Mouse (Mus musculus) right cerebral cortex, adult 2 months (tissue): ENCODE results near the gene Sgk1.
"Not testable (repeated sequence)": the region's sequence is repeated elsewhere in the genome, so short reads cannot be mapped to it uniquely, and the experiment has no call there.

Experiments used
- DNase-seq, 2 experiments: peaks; one replicate each; pipeline ENCODE4 v3.0.0; 2021 to 2022; ENCODE audit warnings: low spot score in 2 of 2

Sgk1 gene

GRCm38 (mm10) chr10:21868221-21868620, 13.8 kb upstream of the Sgk1 start:
- DNase-seq, result no peak

- no peak for DNase-seq
Measured at GRCm38 (mm10) chr10:21868623-21869022, 13.4 kb upstream of the Sgk1 start.

GRCm38 (mm10) chr10:21881837-21882183, 174 bp upstream of the Sgk1 start:
- peak in 1 of 2 experiments; percentile 26 for DNase-seq

- peak; percentile 51 to 56 for DNase-seq
Measured at GRCm38 (mm10) chr10:21883587-21883986, 1.6 kb downstream of the Sgk1 start.

- no peak for DNase-seq
Measured at GRCm38 (mm10) chr10:21884534-21884933, 2.5 kb downstream of the Sgk1 start.

- no peak for DNase-seq
Measured at GRCm38 (mm10) chr10:21889141-21889765, 7.3 kb downstream of the Sgk1 start.

- DNase-seq, result no peak
Measured at GRCm38 (mm10) chr10:21890293-21890692, 8.3 kb downstream of the Sgk1 start.

GRCm38 (mm10) chr10:21891442-21891841, 9.5 kb downstream of the Sgk1 start:
- DNase-seq, result no peak

- DNase-seq, result no peak
Measured at GRCm38 (mm10) chr10:21892104-21892503, 10.1 kb downstream of the Sgk1 start.

- DNase-seq, result no peak
Measured at GRCm38 (mm10) chr10:21898417-21898816, 16.4 kb downstream of the Sgk1 start.

- not testable (repeated sequence) for DNase-seq
Measured at GRCm38 (mm10) chr10:21898851-21899250, 16.9 kb downstream of the Sgk1 start.

- no peak for DNase-seq
Measured at GRCm38 (mm10) chr10:21899397-21899796, 17.4 kb downstream of the Sgk1 start.

- DNase-seq, result no peak
Measured at GRCm38 (mm10) chr10:21902152-21903140, 20.5 kb downstream of the Sgk1 start.

GRCm38 (mm10) chr10:21904151-21904550, 22.2 kb downstream of the Sgk1 start:
- no peak for DNase-seq

- DNase-seq, result no peak
Measured at GRCm38 (mm10) chr10:21905616-21906015, 23.6 kb downstream of the Sgk1 start.

GRCm38 (mm10) chr10:21906894-21907446, 25.0 kb downstream of the Sgk1 start:
- DNase-seq, result no peak

- no peak for DNase-seq
Measured at GRCm38 (mm10) chr10:21907784-21908183, 25.8 kb downstream of the Sgk1 start.

GRCm38 (mm10) chr10:21908686-21909085, 26.7 kb downstream of the Sgk1 start:
- no peak for DNase-seq

GRCm38 (mm10) chr10:21910334-21910733, 28.4 kb downstream of the Sgk1 start:
- no peak for DNase-seq

- no peak for DNase-seq
Measured at GRCm38 (mm10) chr10:21911303-21911947, 29.4 kb downstream of the Sgk1 start.

GRCm38 (mm10) chr10:21914751-21915150, 32.8 kb downstream of the Sgk1 start:
- DNase-seq, result no peak
